Mouse (Mus musculus) forebrain, embryonic 14.5 days (tissue): Measurements from ENCODE around the gene Thada. TPM values are rescaled to one million over a fixed set of nuclear protein-coding genes. Genes with fewer than 3 reads are reported as not detected.
A peak's percentile ranks its signal among the peaks of the same experiment; 100 is the strongest.
"Not testable (repeated sequence)": the region's sequence is repeated elsewhere in the genome, so short reads cannot be mapped to it uniquely, and the experiment has no call there.

Source experiments
- ATAC-seq: fragments of 200-750 bp; cut with Nextera tagmentation; 2 replicates; pipeline ENCODE4 v1.8.0; 2017; ENCODE audit warnings: mild to moderate bottlenecking, moderate library complexity
- DNase-seq: peaks from one replicate; pipeline ENCODE4 v3.0.0-alpha.2; 2015; ENCODE audit warnings: low spot score
- H3K27ac ChIP-seq: fragments of 300-500 bp; sonication (generic); 2 replicates; pipeline ENCODE4 v1.5.1; 2014; ENCODE audit warnings: low read depth, mild to moderate bottlenecking, control low read depth, low read length, moderate library complexity
- H3K27me3 ChIP-seq: fragments of 300-500 bp; sonication (generic); replicated peaks from 2 replicates; pipeline ENCODE4 v1.6.1; 2014; ENCODE audit warnings: low read length, control low read depth, mixed read lengths; ENCODE audit not compliant: control insufficient read depth, insufficient read depth
- H3K36me3 ChIP-seq: fragments of 300-500 bp; sonication (generic); 2 replicates; pipeline ENCODE4 v1.6.1; 2014; ENCODE audit warnings: low read length, control low read depth; ENCODE audit not compliant: control insufficient read depth, insufficient read depth
- H3K4me1 ChIP-seq: fragments of 300-500 bp; sonication (generic); 2 replicates; pipeline ENCODE4 v1.6.1; 2014; ENCODE audit warnings: antibody characterized with exemption, low read length, control low read depth; ENCODE audit not compliant: control insufficient read depth, insufficient read depth
- H3K4me2 ChIP-seq: fragments of 300-500 bp; sonication (generic); 2 replicates; pipeline ENCODE4 v1.6.1; 2014; ENCODE audit warnings: mild to moderate bottlenecking, control low read depth, low read length
- H3K4me3 ChIP-seq: fragments of 300-500 bp; sonication (generic); 2 replicates; pipeline ENCODE4 v1.5.1; 2014; ENCODE audit warnings: low read depth, low read length, control low read depth
- H3K9ac ChIP-seq: fragments of 300-500 bp; sonication (generic); 2 replicates; pipeline ENCODE4 v1.6.1; 2014; ENCODE audit warnings: mild to moderate bottlenecking, low read length, control low read depth, moderate library complexity
- H3K9me3 ChIP-seq: fragments of 300-500 bp; sonication (generic); replicated peaks from 2 replicates; pipeline ENCODE4 v1.6.1; 2016; ENCODE audit warnings: low read length, control low read depth, mixed read lengths; ENCODE audit not compliant: control insufficient read depth
- WGBS: fragments of 180-500 bp; shearing (Covaris S2); extraction: QIAGEN DNeasy Blood & Tissue Kit; methylation state at CpG from one replicate; pipeline ENCODE4 v1.1.7; 2014; 5-methylcytosine and 5-hydroxymethylcytosine counted together
- polyA plus RNA-seq: library from polyadenylated mRNA; unstranded; fragments of >200 nt; fragmentation: Nextera tagmentation; extraction: Ambion mirVana; gene quantifications from 2 replicates; pipeline ENCODE4 v1.2.1, GENCODE M21; 2014

Gene Thada
- polyA plus RNA-seq, 1 experiment from 2014 or later = 4.0 TPM

- peak overlapping the region; percentile 90 for H3K4me2 ChIP-seq
- not testable (repeated sequence) for DNase-seq, H3K9me3 ChIP-seq, H3K27me3 ChIP-seq, H3K36me3 ChIP-seq
- H3K4me3 ChIP-seq = peak overlapping the region; percentile 56
- H3K27ac ChIP-seq = peak overlapping the region; percentile 81
- peak overlapping the region; percentile 75 for H3K9ac ChIP-seq
- peaks cover 11% of the 10 kb centered on the region; the same call in 1 of the 2 replicates for H3K4me1 ChIP-seq
- 0% methylated on average over 9 of the region's 37 CpGs for WGBS
- ATAC-seq = peak; percentile 10; the same call in 1 of the 2 replicates
Observed at GRCm38 (mm10) chr17:84187264-84187663, 278.7 kb downstream of the Thada start.

GRCm38 (mm10) chr17:84186451-84187202 lies 279.4 kb downstream of the Thada start:
- DNase-seq (peak; percentile 43), ATAC-seq (no peak)
- no peaks in the 10 kb centered on the region for H3K36me3 ChIP-seq
- peaks cover 11% of the 10 kb centered on the region; the same call in 1 of the 2 replicates for H3K4me1 ChIP-seq
- H3K9me3 ChIP-seq = no peaks in the 10 kb centered on the region
- H3K4me2 ChIP-seq = peak overlapping the region; percentile 65
- H3K27ac ChIP-seq = peak overlapping the region; percentile 81
- peak overlapping the region; percentile 75 for H3K9ac ChIP-seq
- peak overlapping the region; percentile 53 for H3K4me3 ChIP-seq
- H3K27me3 ChIP-seq = 0 out of 2 replicates have a peak, but pooled peaks cover 3% of the 10 kb centered on the region
- under 1% methylated on average over 79 of the region's 80 CpGs for WGBS

- Histone ChIP-seq H3K9ac (peak overlapping the region; percentile 75), H3K27ac (peak overlapping the region; percentile 81), H3K36me3 (no peaks in the 10 kb centered on the region), H3K4me2 (peak overlapping the region; percentile 65), H3K9me3 (no peaks in the 10 kb centered on the region), H3K4me1 (peaks cover 11% of the 10 kb centered on the region; the same call in 1 of the 2 replicates), H3K27me3 (0 out of 2 replicates have a peak, but pooled peaks cover 3% of the 10 kb centered on the region), H3K4me3 (peak overlapping the region; percentile 53)
- no peak for ATAC-seq
- DNase-seq = peak; percentile 70
- whole genome bisulfite sequencing = under 1% methylated on average over 99 of the region's 108 CpGs
Observed at GRCm38 (mm10) chr17:84185581-84186450, 280.2 kb downstream of the Thada start.

- Histone ChIP-seq H3K27ac (no peak overlapping the region), H3K4me1 (peaks cover 11% of the 10 kb centered on the region; the same call in 1 of the 2 replicates), H3K27me3 (0 out of 2 replicates have a peak, but pooled peaks cover 3% of the 10 kb centered on the region), H3K9ac (peak overlapping the region; percentile 75), H3K4me2 (peak overlapping the region; percentile 65), H3K36me3 (no peaks in the 10 kb centered on the region), H3K4me3 (peak overlapping the region; percentile 53), H3K9me3 (no peaks in the 10 kb centered on the region)
- DNase-seq (no peak), ATAC-seq (no peak)
- 5% methylated on average over 7 of the region's 7 CpGs for WGBS
Observed at GRCm38 (mm10) chr17:84185011-84185411, 281.0 kb downstream of the Thada start.

- H3K4me3 ChIP-seq = no peak overlapping the region
- peak overlapping the region; percentile 29 for H3K4me2 ChIP-seq
- 13% methylated on average over 12 of the region's 12 CpGs for WGBS
- peaks cover 4% of the 10 kb centered on the region; the same call in 1 of the 2 replicates for H3K4me1 ChIP-seq
- H3K27ac ChIP-seq = no peak overlapping the region; the same call in 1 of the 2 replicates
- 0 out of 2 replicates have a peak, but pooled peaks cover 3% of the 10 kb centered on the region for H3K27me3 ChIP-seq
- H3K36me3 ChIP-seq = no peaks in the 10 kb centered on the region
- DNase-seq (peak; percentile 68), ATAC-seq (no peak)
- 0 out of 2 replicates have a peak overlapping the region, but pooled peaks have one; percentile 22 for H3K9ac ChIP-seq
- H3K9me3 ChIP-seq = no peaks in the 10 kb centered on the region
Observed at GRCm38 (mm10) chr17:84183291-84183781, 282.7 kb downstream of the Thada start.

- H3K27ac ChIP-seq = peak overlapping the region; percentile 39; the same call in 1 of the 2 replicates
- H3K9ac ChIP-seq = no peak overlapping the region
- H3K9me3 ChIP-seq = no peaks in the 10 kb centered on the region
- H3K4me2 ChIP-seq = peak overlapping the region; percentile 29; the same call in 1 of the 2 replicates
- H3K4me3 ChIP-seq = no peak overlapping the region
- ATAC-seq (no peak), DNase-seq (no peak)
- 36% methylated on average over 16 of the region's 16 CpGs for WGBS
- H3K36me3 ChIP-seq = no peaks in the 10 kb centered on the region
- peaks cover 4% of the 10 kb centered on the region; the same call in 1 of the 2 replicates for H3K4me1 ChIP-seq
- H3K27me3 ChIP-seq = 0 out of 2 replicates have a peak, but pooled peaks cover 3% of the 10 kb centered on the region
Observed at GRCm38 (mm10) chr17:84182311-84183271, 283.4 kb downstream of the Thada start.

- WGBS = 75% methylated on average over 18 of the region's 18 CpGs
- H3K27ac ChIP-seq = peak overlapping the region; percentile 39; the same call in 1 of the 2 replicates
Observed at GRCm38 (mm10) chr17:84181502-84182310, 284.3 kb downstream of the Thada start.

More at GRCm38 (mm10) chr17:84181502-84182310, 284.3 kb downstream of the Thada start:
- Histone ChIP-seq H3K4me2 (no peak overlapping the region), H3K9me3 (no peaks in the 10 kb centered on the region), H3K36me3 (no peaks in the 10 kb centered on the region), H3K4me3 (no peak overlapping the region), H3K9ac (no peak overlapping the region), H3K27me3 (0 out of 2 replicates have a peak, but pooled peaks cover 3% of the 10 kb centered on the region), H3K4me1 (peaks cover 4% of the 10 kb centered on the region; the same call in 1 of the 2 replicates)
- DNase-seq (no peak), ATAC-seq (no peak)
